Mouse (Mus musculus): ENCODE measurements around the gene Sptbn4. TPM values are rescaled to one million over a fixed set of nuclear protein-coding genes. Genes with fewer than 3 reads are reported as not detected.

Sptbn4 gene
- polyA plus RNA-seq, 1 experiment from 2014 or later: 5.6 TPM

- Histone ChIP-seq H3K9ac (replicated peaks; ENCODE audit: low read depth, low read length) (no peak overlapping the region), H3K36me3 (ENCODE audit: control insufficient read depth, insufficient read depth, low read length) (no peaks in the 10 kb centered on the region), H3K4me1 (ENCODE audit: control insufficient read depth, insufficient read depth, low read length) (0 out of 2 replicates have a peak, but pooled peaks cover 8% of the 10 kb centered on the region), H3K27ac (ENCODE audit: low read depth, low read length) (no peak overlapping the region), H3K9me3 (ENCODE audit: control insufficient read depth, low read length) (no peaks in the 10 kb centered on the region), H3K27me3 (ENCODE audit: control insufficient read depth, insufficient read depth, low read length) (no peaks in the 10 kb centered on the region), H3K4me2 (ENCODE audit: low read depth, low read length) (peak overlapping the region; percentile 87), H3K4me3 (ENCODE audit: low read depth, low read length) (peak overlapping the region; percentile 37)
- WGBS: 52% methylated on average over 15 of the region's 15 CpGs
- ATAC-seq (ENCODE audit: low read depth): no peak
Measured at GRCm38 (mm10) chr7:27448421-27449206, 1.1 kb upstream of the Sptbn4 start.

GRCm38 (mm10) chr7:27446521-27447418 is 716 bp downstream of the Sptbn4 start:
- 6% methylated on average over 53 of the region's 53 CpGs for WGBS

GRCm38 (mm10) chr7:27446051-27446450 is 1.4 kb downstream of the Sptbn4 start:
- Histone ChIP-seq H3K9me3 (ENCODE audit: control insufficient read depth, low read length) (no peaks in the 10 kb centered on the region), H3K36me3 (ENCODE audit: control insufficient read depth, insufficient read depth, low read length) (no peaks in the 10 kb centered on the region), H3K4me2 (ENCODE audit: low read depth, low read length) (peak overlapping the region; percentile 87), H3K4me3 (ENCODE audit: low read depth, low read length) (peak overlapping the region; percentile 59), H3K4me1 (ENCODE audit: control insufficient read depth, insufficient read depth, low read length) (0 out of 2 replicates have a peak, but pooled peaks cover 8% of the 10 kb centered on the region), H3K27ac (ENCODE audit: low read depth, low read length) (peak overlapping the region; percentile 72), H3K27me3 (ENCODE audit: control insufficient read depth, insufficient read depth, low read length) (no peaks in the 10 kb centered on the region), H3K9ac (replicated peaks; ENCODE audit: low read depth, low read length) (peak overlapping the region; percentile 79)
- peak; percentile 7; the same call in 1 of the 2 replicates for ATAC-seq (ENCODE audit: low read depth)
- WGBS: 4% methylated on average over 16 of the region's 18 CpGs

More at GRCm38 (mm10) chr7:27446521-27447418, 716 bp downstream of the Sptbn4 start:
- Histone ChIP-seq H3K4me2 (ENCODE audit: low read depth, low read length) (peak overlapping the region; percentile 87), H3K9me3 (ENCODE audit: control insufficient read depth, low read length) (no peaks in the 10 kb centered on the region), H3K27me3 (ENCODE audit: control insufficient read depth, insufficient read depth, low read length) (no peaks in the 10 kb centered on the region), H3K4me1 (ENCODE audit: control insufficient read depth, insufficient read depth, low read length) (0 out of 2 replicates have a peak, but pooled peaks cover 8% of the 10 kb centered on the region), H3K4me3 (ENCODE audit: low read depth, low read length) (peak overlapping the region; percentile 59), H3K27ac (ENCODE audit: low read depth, low read length) (peak overlapping the region; percentile 72), H3K36me3 (ENCODE audit: control insufficient read depth, insufficient read depth, low read length) (no peaks in the 10 kb centered on the region), H3K9ac (replicated peaks; ENCODE audit: low read depth, low read length) (peak overlapping the region; percentile 79)
- peak; percentile 60 for ATAC-seq (ENCODE audit: low read depth)

GRCm38 (mm10) chr7:27440014-27440413 is 7.5 kb downstream of the Sptbn4 start:
- H3K4me1 ChIP-seq (ENCODE audit: control insufficient read depth, insufficient read depth, low read length): no peaks in the 10 kb centered on the region
- no peak for ATAC-seq (ENCODE audit: low read depth)
- WGBS: 82% methylated on average over 4 of the region's 4 CpGs

GRCm38 (mm10) chr7:27437544-27437943 is 9.9 kb downstream of the Sptbn4 start:
- 0 out of 2 replicates have a peak, but pooled peaks cover 5% of the 10 kb centered on the region for H3K27me3 ChIP-seq (ENCODE audit: control insufficient read depth, insufficient read depth, low read length)
- H3K4me3 ChIP-seq (ENCODE audit: low read depth, low read length): no peak overlapping the region
- 63% methylated on average over 5 of the region's 5 CpGs for WGBS
- no peak for ATAC-seq (ENCODE audit: low read depth)
- no peak overlapping the region for H3K4me2 ChIP-seq (ENCODE audit: low read depth, low read length)
- H3K9ac ChIP-seq (replicated peaks; ENCODE audit: low read depth, low read length): no peak overlapping the region
- no peaks in the 10 kb centered on the region for H3K9me3 ChIP-seq (ENCODE audit: control insufficient read depth, low read length)
- H3K36me3 ChIP-seq (ENCODE audit: control insufficient read depth, insufficient read depth, low read length): no peaks in the 10 kb centered on the region
- H3K27ac ChIP-seq (ENCODE audit: low read depth, low read length): no peak overlapping the region
- H3K4me1 ChIP-seq (ENCODE audit: control insufficient read depth, insufficient read depth, low read length): no peaks in the 10 kb centered on the region

More at GRCm38 (mm10) chr7:27440014-27440413, 7.5 kb downstream of the Sptbn4 start:
- no peaks in the 10 kb centered on the region for H3K36me3 ChIP-seq (ENCODE audit: control insufficient read depth, insufficient read depth, low read length)
- H3K4me3 ChIP-seq (ENCODE audit: low read depth, low read length): no peak overlapping the region
- H3K27ac ChIP-seq (ENCODE audit: low read depth, low read length): no peak overlapping the region
- no peak overlapping the region for H3K4me2 ChIP-seq (ENCODE audit: low read depth, low read length)
- H3K27me3 ChIP-seq (ENCODE audit: control insufficient read depth, insufficient read depth, low read length): no peaks in the 10 kb centered on the region
- no peak overlapping the region for H3K9ac ChIP-seq (replicated peaks; ENCODE audit: low read depth, low read length)
- H3K9me3 ChIP-seq (ENCODE audit: control insufficient read depth, low read length): no peaks in the 10 kb centered on the region

GRCm38 (mm10) chr7:27433794-27434193 is 13.7 kb downstream of the Sptbn4 start:
- H3K27me3 ChIP-seq (ENCODE audit: control insufficient read depth, insufficient read depth, low read length): 0 out of 2 replicates have a peak, but pooled peaks cover 5% of the 10 kb centered on the region
- peaks cover 5% of the 10 kb centered on the region; the same call in 1 of the 2 replicates for H3K9me3 ChIP-seq (ENCODE audit: control insufficient read depth, low read length)
- ATAC-seq (ENCODE audit: low read depth): no peak
- no peak overlapping the region for H3K9ac ChIP-seq (replicated peaks; ENCODE audit: low read depth, low read length)
- no peak overlapping the region for H3K4me3 ChIP-seq (ENCODE audit: low read depth, low read length)
- WGBS: 12% methylated on average over 10 of the region's 10 CpGs
- H3K4me1 ChIP-seq (ENCODE audit: control insufficient read depth, insufficient read depth, low read length): no peaks in the 10 kb centered on the region
- H3K27ac ChIP-seq (ENCODE audit: low read depth, low read length): no peak overlapping the region
- H3K4me2 ChIP-seq (ENCODE audit: low read depth, low read length): no peak overlapping the region
- no peaks in the 10 kb centered on the region for H3K36me3 ChIP-seq (ENCODE audit: control insufficient read depth, insufficient read depth, low read length)

GRCm38 (mm10) chr7:27433349-27433748 is 14.1 kb downstream of the Sptbn4 start:
- H3K4me3 ChIP-seq (ENCODE audit: low read depth, low read length): no peak overlapping the region
- ATAC-seq (ENCODE audit: low read depth): no peak
- peaks cover 5% of the 10 kb centered on the region; the same call in 1 of the 2 replicates for H3K9me3 ChIP-seq (ENCODE audit: control insufficient read depth, low read length)
- H3K4me2 ChIP-seq (ENCODE audit: low read depth, low read length): no peak overlapping the region
- no peaks in the 10 kb centered on the region for H3K4me1 ChIP-seq (ENCODE audit: control insufficient read depth, insufficient read depth, low read length)
- 30% methylated on average over 10 of the region's 10 CpGs for WGBS
- H3K36me3 ChIP-seq (ENCODE audit: control insufficient read depth, insufficient read depth, low read length): no peaks in the 10 kb centered on the region
- no peak overlapping the region for H3K9ac ChIP-seq (replicated peaks; ENCODE audit: low read depth, low read length)
- 0 out of 2 replicates have a peak, but pooled peaks cover 5% of the 10 kb centered on the region for H3K27me3 ChIP-seq (ENCODE audit: control insufficient read depth, insufficient read depth, low read length)
- H3K27ac ChIP-seq (ENCODE audit: low read depth, low read length): no peak overlapping the region

- Histone ChIP-seq H3K9me3 (ENCODE audit: control insufficient read depth, low read length) (peaks cover 5% of the 10 kb centered on the region; the same call in 1 of the 2 replicates), H3K27ac (ENCODE audit: low read depth, low read length) (no peak overlapping the region), H3K36me3 (ENCODE audit: control insufficient read depth, insufficient read depth, low read length) (no peaks in the 10 kb centered on the region; the same call in 1 of the 2 replicates), H3K4me2 (ENCODE audit: low read depth, low read length) (no peak overlapping the region), H3K27me3 (ENCODE audit: control insufficient read depth, insufficient read depth, low read length) (no peaks in the 10 kb centered on the region), H3K9ac (replicated peaks; ENCODE audit: low read depth, low read length) (no peak overlapping the region), H3K4me3 (ENCODE audit: low read depth, low read length) (no peak overlapping the region), H3K4me1 (ENCODE audit: control insufficient read depth, insufficient read depth, low read length) (no peaks in the 10 kb centered on the region)
- ATAC-seq (ENCODE audit: low read depth): no peak
- WGBS: 68% methylated on average over 2 of the region's 2 CpGs
Measured at GRCm38 (mm10) chr7:27429135-27429534, 18.4 kb downstream of the Sptbn4 start.

All from neural tube, embryonic 14.5 days (tissue).